Mouse (Mus musculus) cerebellum, adult 8-10 months (tissue): ENCODE data around the gene Zcrb1.
A peak's percentile ranks its signal among the peaks of the same experiment; 100 is the strongest.
"Not testable (repeated sequence)": the region's sequence is repeated elsewhere in the genome, so short reads cannot be mapped to it uniquely, and the experiment has no call there.

ENCODE experiments used
- DNase-seq: peaks from one replicate; pipeline ENCODE4 v3.0.0; 2022

Gene Zcrb1

GRCm38 (mm10) chr15:93397826-93398698 is at the start of gene Zcrb1, which contains the start of gene Pphln1:
Gene Zcrb1, minus strand, starts transcription at chr15:93398334.
Gene Pphln1, plus strand, starts transcription at chr15:93398350.
- DNase-seq = peak; percentile 76

GRCm38 (mm10) chr15:93443676-93444075 is 45.5 kb upstream of the Zcrb1 start:
- DNase-seq = no peak

GRCm38 (mm10) chr15:93442271-93442670 is 44.1 kb upstream of the Zcrb1 start:
- DNase-seq = no peak

- DNase-seq = peak; percentile 49
These were observed 40.5 kb upstream of the Zcrb1 start for GRCm38 (mm10) chr15:93438663-93439062.

GRCm38 (mm10) chr15:93435998-93436397 is 37.9 kb upstream of the Zcrb1 start:
- no peak for DNase-seq

- no peak for DNase-seq
These were observed 35.7 kb upstream of the Zcrb1 start for GRCm38 (mm10) chr15:93433811-93434210.

- no peak for DNase-seq
These were observed 24.4 kb upstream of the Zcrb1 start for GRCm38 (mm10) chr15:93422537-93422936.

GRCm38 (mm10) chr15:93420596-93420995 is 22.5 kb upstream of the Zcrb1 start:
- no peak for DNase-seq

- no peak for DNase-seq
These were observed 18.2 kb upstream of the Zcrb1 start for GRCm38 (mm10) chr15:93416300-93416699.

- DNase-seq = no peak
These were observed 16.3 kb upstream of the Zcrb1 start for GRCm38 (mm10) chr15:93414456-93414855.

GRCm38 (mm10) chr15:93412445-93412844 is 14.3 kb upstream of the Zcrb1 start:
- DNase-seq = no peak

- no peak for DNase-seq
These were observed 8.4 kb upstream of the Zcrb1 start for GRCm38 (mm10) chr15:93406492-93406891.

- DNase-seq = no peak
These were observed 7.4 kb upstream of the Zcrb1 start for GRCm38 (mm10) chr15:93405446-93405986.

- no peak for DNase-seq
These were observed 6.7 kb upstream of the Zcrb1 start for GRCm38 (mm10) chr15:93404849-93405248.

GRCm38 (mm10) chr15:93402730-93403129 is 4.6 kb upstream of the Zcrb1 start:
- no peak for DNase-seq

GRCm38 (mm10) chr15:93401446-93401845 is 3.3 kb upstream of the Zcrb1 start:
- no peak for DNase-seq

GRCm38 (mm10) chr15:93398699-93399540 is 786 bp upstream of the Zcrb1 start:
- no peak for DNase-seq

- no peak for DNase-seq
These were observed 865 bp downstream of the Zcrb1 start for GRCm38 (mm10) chr15:93397269-93397668.

GRCm38 (mm10) chr15:93381337-93381736 is 16.8 kb downstream of the Zcrb1 start:
- no peak for DNase-seq

- DNase-seq = no peak
These were observed 19.0 kb downstream of the Zcrb1 start for GRCm38 (mm10) chr15:93379177-93379576.

- no peak for DNase-seq
These were observed 22.4 kb downstream of the Zcrb1 start for GRCm38 (mm10) chr15:93375696-93376095.

- not testable (repeated sequence) for DNase-seq
These were observed 25.5 kb downstream of the Zcrb1 start for GRCm38 (mm10) chr15:93372525-93373119.

- no peak for DNase-seq
These were observed 26.3 kb downstream of the Zcrb1 start for GRCm38 (mm10) chr15:93371838-93372237.
